ENCODE assay signal across 8 mouse cellular contexts in the genomic region with DNA sequence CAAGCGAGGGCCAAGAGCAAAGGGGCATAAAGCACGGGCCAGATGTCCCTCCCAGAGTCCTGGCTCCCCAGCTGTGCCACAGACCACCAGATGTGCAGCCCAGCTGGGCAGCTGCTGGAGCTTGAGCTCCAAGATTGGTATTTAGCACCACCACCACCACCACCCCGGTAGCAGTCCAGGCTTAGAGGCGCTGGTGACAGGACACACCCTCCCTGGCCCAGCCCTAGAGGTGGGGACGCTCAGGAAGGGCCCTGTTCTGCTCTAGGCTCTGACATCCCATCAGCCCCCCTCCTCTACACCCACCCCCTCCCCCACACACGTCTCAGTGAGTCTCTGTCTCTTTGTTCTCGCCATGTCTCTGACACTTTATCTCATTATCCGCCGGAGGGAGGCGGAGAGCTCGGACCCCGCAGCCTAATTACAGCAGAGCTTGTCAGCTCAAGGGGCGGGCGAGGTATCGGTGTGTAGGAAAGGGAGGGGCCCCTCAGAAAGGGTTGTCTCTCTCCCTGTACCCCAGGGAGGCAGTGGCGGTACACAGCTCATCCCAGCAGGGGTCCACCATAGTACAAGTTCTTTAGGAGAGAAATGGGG. TPM values are rescaled to one million over a fixed set of nuclear protein-coding genes. Genes with fewer than 3 reads are reported as not detected.
DNase-seq lines count a peak whose midpoint lies in the region; ATAC-seq and TF ChIP-seq lines count a peak whose summit lies in the region.

No protein-coding gene starts in this region.

- 2% methylated on average over 16 of the region's 16 CpGs for WGBS in heart, embryonic 16.5 days

- 0 out of 2 replicates have a peak overlapping the region, but pooled peaks have one; percentile 13 for H3K27ac ChIP-seq in heart, embryonic 16.5 days (ENCODE audit: low read length)
- H3K27ac ChIP-seq in layer of hippocampus, adult 2 months: no peak overlapping the region

- H3K9ac ChIP-seq in heart, embryonic 16.5 days (ENCODE audit: low read length): peak overlapping the region; percentile 72

- H3K27me3 ChIP-seq in E14TG2a.4 (ENCODE audit: insufficient read depth, low read length): peaks cover 79% of the 10 kb centered on the region
- H3K27me3 ChIP-seq in heart, embryonic 16.5 days (ENCODE audit: control insufficient read depth, insufficient read depth, low read length): peaks cover 49% of the 10 kb centered on the region

- H3K9me3 ChIP-seq in E14TG2a.4 (ENCODE audit: low read length): no peaks in the 10 kb centered on the region
- H3K9me3 ChIP-seq in heart, embryonic 16.5 days (replicated peaks; ENCODE audit: control insufficient read depth, low read length): no peaks in the 10 kb centered on the region

- no peak for TF ChIP-seq CTCF in E14TG2a.4 (conservative IDR thresholded peaks at IDR 0.05; ENCODE audit: low read length)
- no peak for TF ChIP-seq CTCF in layer of hippocampus, adult 2 months (conservative IDR thresholded peaks at IDR 0.05)

- H3K36me3 ChIP-seq in E14TG2a.4 (ENCODE audit: insufficient read depth, low read length): peaks cover 30% of the 10 kb centered on the region
- H3K36me3 ChIP-seq in heart, embryonic 16.5 days (ENCODE audit: control insufficient read depth, insufficient read depth): peaks cover 12% of the 10 kb centered on the region

- ATAC-seq in heart, embryonic 16.5 days (replicated peaks; ENCODE audit: extremely low read depth, insufficient read depth, low FRiP score): no peak
- ATAC-seq in megakaryocyte-erythroid progenitor cell, adult 5-6 weeks (replicated peaks; ENCODE audit: low FRiP score, low TSS enrichment, poor library complexity, severe bottlenecking): peak; percentile 26; the same call in 1 of the 2 replicates
- ATAC-seq in erythroid progenitor cell, adult 5-6 weeks (replicated peaks; ENCODE audit: low FRiP score, poor library complexity, severe bottlenecking): no peak

- DNase-seq in cerebellum, adult 11 months: peak; percentile 46
- no peak for DNase-seq in cerebellum, adult 8-10 months
- DNase-seq in right cerebral cortex, postnatal 25 days: no peak
- no peak for DNase-seq in layer of hippocampus, adult 2 months (ENCODE audit: low spot score in 2 of 2)

- peak overlapping the region; percentile 94 for H3K4me2 ChIP-seq in heart, embryonic 16.5 days (ENCODE audit: low read depth, low read length)

- H3K4me3 ChIP-seq in E14TG2a.4 (replicated peaks; ENCODE audit: low read length): peak overlapping the region; percentile 72
- H3K4me3 ChIP-seq in heart, embryonic 16.5 days (ENCODE audit: low read length): peak overlapping the region; percentile 45
- H3K4me3 ChIP-seq in layer of hippocampus, adult 2 months: no peak overlapping the region; the same call in 1 of the 2 replicates

- H3K4me1 ChIP-seq in E14TG2a.4 (replicated peaks; ENCODE audit: low read depth, low read length): peaks cover 94% of the 10 kb centered on the region
- H3K4me1 ChIP-seq in heart, embryonic 16.5 days (ENCODE audit: control insufficient read depth, insufficient read depth, low read length): peaks cover 52% of the 10 kb centered on the region

RNA-seq across cellular contexts. Expression of gene Ndufa4l2, which starts 1.2 kb away (rescaled TPM):
- 59.8 and 72.0 TPM in 2 replicates for polyA plus RNA-seq in heart, embryonic 16.5 days (2015; fragmentation: Nextera tagmentation; extraction: Ambion mirVana)
- not detected in 2 replicates for total RNA-seq in megakaryocyte-erythroid progenitor cell, adult 5-6 weeks (2014; fragmentation: Nextera tagmentation)
- total RNA-seq in megakaryocyte-erythroid progenitor cell, adult 5-6 weeks (2017): not detected in 2 replicates
- total RNA-seq in erythroid progenitor cell, adult 5-6 weeks (2015; ENCODE audit: low replicate concordance): not detected in 2 replicates
- not detected in 2 replicates for total RNA-seq in erythroid progenitor cell, adult 5-6 weeks (2017; ENCODE audit: low replicate concordance)
- total RNA-seq in layer of hippocampus, adult 2 months (2021): 1 to 10 TPM; 3.5 to 3.7 TPM

RNA-seq across cellular contexts. Expression of gene Shmt2, which starts 8.6 kb away (rescaled TPM):
- 127 and 132 TPM in 2 replicates for polyA plus RNA-seq in heart, embryonic 16.5 days (2015; fragmentation: Nextera tagmentation; extraction: Ambion mirVana)
- total RNA-seq in megakaryocyte-erythroid progenitor cell, adult 5-6 weeks (2014; fragmentation: Nextera tagmentation): 159 and 164 TPM in 2 replicates
- 76.6 and 87.1 TPM in 2 replicates for total RNA-seq in megakaryocyte-erythroid progenitor cell, adult 5-6 weeks (2017)
- 17.2 and 28.1 TPM in 2 replicates for total RNA-seq in erythroid progenitor cell, adult 5-6 weeks (2015; ENCODE audit: low replicate concordance)
- 21.4 and 24.8 TPM in 2 replicates for total RNA-seq in erythroid progenitor cell, adult 5-6 weeks (2017; ENCODE audit: low replicate concordance)
- total RNA-seq in layer of hippocampus, adult 2 months (2021): 10 to 100 TPM; 25.4 to 27.6 TPM

RNA-seq across cellular contexts. Expression of gene Stac3, which starts 12.1 kb away (rescaled TPM):
- polyA plus RNA-seq in heart, embryonic 16.5 days (2015; fragmentation: Nextera tagmentation; extraction: Ambion mirVana): 0.46 and 0.84 TPM in 2 replicates
- not detected in 2 replicates for total RNA-seq in megakaryocyte-erythroid progenitor cell, adult 5-6 weeks (2014; fragmentation: Nextera tagmentation)
- total RNA-seq in megakaryocyte-erythroid progenitor cell, adult 5-6 weeks (2017): not detected in 2 replicates
- total RNA-seq in erythroid progenitor cell, adult 5-6 weeks (2015; ENCODE audit: low replicate concordance): not detected in 2 replicates
- not detected in 2 replicates for total RNA-seq in erythroid progenitor cell, adult 5-6 weeks (2017; ENCODE audit: low replicate concordance)
- total RNA-seq in layer of hippocampus, adult 2 months (2021): 1 to 10 TPM; 2.4 to 8.1 TPM

RNA-seq across cellular contexts. Expression of gene Nxph4, which starts 20.8 kb away (rescaled TPM):
- 1.2 and 1.4 TPM in 2 replicates for polyA plus RNA-seq in heart, embryonic 16.5 days (2015; fragmentation: Nextera tagmentation; extraction: Ambion mirVana)
- not detected in 2 replicates for total RNA-seq in megakaryocyte-erythroid progenitor cell, adult 5-6 weeks (2014; fragmentation: Nextera tagmentation)
- total RNA-seq in megakaryocyte-erythroid progenitor cell, adult 5-6 weeks (2017): not detected in 2 replicates
- not detected in 2 replicates for total RNA-seq in erythroid progenitor cell, adult 5-6 weeks (2015; ENCODE audit: low replicate concordance)
- not detected in 2 replicates for total RNA-seq in erythroid progenitor cell, adult 5-6 weeks (2017; ENCODE audit: low replicate concordance)
- 1 to 10 TPM; 1.2 to 1.6 TPM for total RNA-seq in layer of hippocampus, adult 2 months (2021)
